Mouse (Mus musculus) megakaryocyte, embryonic 14.5 days (primary cell): ENCODE measurements around the gene Apol8.

Source experiments
- FLI1 ChIP-seq: IDR thresholded peaks from 2 replicates; pipeline ENCODE4 v1.6.1; 2012; ENCODE audit warnings: low read length, inconsistent platforms, mixed read lengths
- GATA1 ChIP-seq: IDR thresholded peaks from 3 replicates; pipeline ENCODE4 v1.6.1; 2012; ENCODE audit warnings: mixed read lengths, low read length, inconsistent platforms, borderline replicate concordance

GRCm38 (mm10) chr15:77793094-77793493 lies 36.3 kb upstream of the Apol8 start:
- TF ChIP-seq GATA1 (no peak), FLI1 (no peak)
